9 mouse cellular contexts compared by ENCODE assay signal in the genomic region with DNA sequence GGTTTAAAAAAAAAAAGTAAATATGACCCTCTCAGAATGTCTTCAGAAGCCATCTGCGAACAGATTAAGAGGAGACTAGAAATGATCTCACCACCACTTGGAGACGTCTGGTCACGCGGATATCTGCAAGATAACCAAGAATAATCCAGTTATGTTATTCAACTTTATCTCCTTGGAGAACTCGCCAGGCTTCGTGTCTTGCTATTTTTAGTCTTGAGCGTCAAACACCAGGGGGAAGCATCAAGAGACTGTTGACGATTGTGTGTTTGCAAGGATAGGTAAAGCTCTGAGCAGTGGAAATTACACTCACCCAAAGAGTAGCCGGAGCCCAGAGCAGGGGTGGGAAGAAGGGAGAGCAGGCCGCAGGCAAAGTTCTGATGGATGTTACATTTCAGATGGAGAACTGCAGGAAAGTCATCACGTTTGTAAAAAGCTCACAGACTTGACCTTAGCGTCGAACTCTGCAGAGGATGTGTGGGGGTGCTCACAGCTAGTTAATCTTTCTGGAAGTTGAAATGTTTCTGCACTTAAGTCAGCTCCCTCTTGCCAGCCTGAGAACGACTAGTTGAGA. TPM values are rescaled to one million over a fixed set of nuclear protein-coding genes. Genes with fewer than 3 reads are reported as not detected.
DNase-seq lines count a peak whose midpoint lies in the region; ATAC-seq and TF ChIP-seq lines count a peak whose summit lies in the region.
"Had no signal": no experiment of that assay in that cellular context is flagged by ENCODE, and none has a peak within 500 bp of the region (broad histone marks: within the 10 kb centered on the region; RNA-seq: fewer than 3 reads in every experiment).

No protein-coding gene starts in this region.

- WGBS in kidney, adult 2 months, result 46% methylated on average over 14 of the region's 14 CpGs
- 9% methylated on average over 14 of the region's 14 CpGs for WGBS in heart, embryonic 12.5 days
- WGBS in limb, embryonic 10.5 days, result 79% methylated on average over 14 of the region's 14 CpGs

- H3K9ac ChIP-seq in heart, embryonic 12.5 days, result no peak overlapping the region
- H3K9ac ChIP-seq: liver, embryonic 14.5 days had no signal

- H3K4me3 ChIP-seq in kidney, adult 2 months (ENCODE audit: insufficient read depth, low read depth, low read length), result no peak overlapping the region
- no peak overlapping the region for H3K4me3 ChIP-seq in heart, embryonic 12.5 days
- H3K4me3 ChIP-seq in limb, embryonic 10.5 days, result no peak overlapping the region
- no peak overlapping the region for H3K4me3 ChIP-seq in left cerebral cortex, adult 2 months

- H3K4me1 ChIP-seq in kidney, adult 2 months (ENCODE audit: control insufficient read depth, insufficient read depth, low read length), result peaks cover 6% of the 10 kb centered on the region; the same call in 1 of the 2 replicates
- H3K4me1 ChIP-seq in heart, embryonic 12.5 days (replicated peaks), result peaks cover 32% of the 10 kb centered on the region
- peaks cover 16% of the 10 kb centered on the region; the same call in 1 of the 2 replicates for H3K4me1 ChIP-seq in limb, embryonic 10.5 days

- peak; percentile 4 for DNase-seq in kidney, adult 2 months
- DNase-seq in kidney, postnatal 25 days, result no peak
- DNase-seq in brain, adult 2 months (ENCODE audit: low read depth, low spot score), result peak; percentile 49
- no peak for DNase-seq in limb, embryonic 10.5 days (ENCODE audit: low spot score)
- DNase-seq in left cerebral cortex, adult 2 months (ENCODE audit: extremely low spot score in 1 of 2, low spot score in 2 of 2), result no peak
- no peak for DNase-seq in right cerebral cortex, postnatal 25 days

- H3K4me2 ChIP-seq in heart, embryonic 12.5 days, result peak overlapping the region; percentile 2; the same call in 1 of the 2 replicates

- H3K9me3 ChIP-seq in heart, embryonic 12.5 days (replicated peaks), result no peaks in the 10 kb centered on the region
- no peaks in the 10 kb centered on the region for H3K9me3 ChIP-seq in limb, embryonic 10.5 days (replicated peaks)

- TF ChIP-seq POLR2A in kidney, adult 2 months (IDR thresholded peaks at IDR 0.05; ENCODE audit: low read depth, low read length), result no peak

- H3K27ac ChIP-seq in kidney, adult 2 months (ENCODE audit: insufficient read depth, low read depth, low read length), result no peak overlapping the region
- H3K27ac ChIP-seq in heart, embryonic 12.5 days (ENCODE audit: poor library complexity, severe bottlenecking), result peak overlapping the region; percentile 82
- H3K27ac ChIP-seq in limb, embryonic 10.5 days, result 0 out of 2 replicates have a peak overlapping the region, but pooled peaks have one; percentile 6
- H3K27ac ChIP-seq in left cerebral cortex, adult 2 months, result no peak overlapping the region
- H3K27ac ChIP-seq: liver, embryonic 14.5 days had no signal

- no peaks in the 10 kb centered on the region for H3K36me3 ChIP-seq in kidney, adult 2 months (ENCODE audit: control insufficient read depth, insufficient read depth, low read length)
- H3K36me3 ChIP-seq in heart, embryonic 12.5 days, result no peaks in the 10 kb centered on the region
- no peaks in the 10 kb centered on the region for H3K36me3 ChIP-seq in limb, embryonic 10.5 days

- TF ChIP-seq CTCF in kidney, adult 2 months (conservative IDR thresholded peaks at IDR 0.05; ENCODE audit: insufficient read depth, insufficient read length, low read depth, low read length), result no peak
- no peak for TF ChIP-seq CTCF in left cerebral cortex, adult 2 months (IDR thresholded peaks at IDR 0.05)

- no peaks in the 10 kb centered on the region for H3K27me3 ChIP-seq in kidney, adult 2 months (replicated peaks; ENCODE audit: control insufficient read depth, insufficient read depth, low read length)
- H3K27me3 ChIP-seq in heart, embryonic 12.5 days (replicated peaks), result no peaks in the 10 kb centered on the region
- no peaks in the 10 kb centered on the region for H3K27me3 ChIP-seq in limb, embryonic 10.5 days (ENCODE audit: low read depth, poor library complexity, severe bottlenecking)

- ATAC-seq in heart, embryonic 12.5 days (ENCODE audit: insufficient number of reproducible peaks, low FRiP score), result peak; percentile 64
- ATAC-seq in CD4-positive, CD25-positive, alpha-beta regulatory T cell, adult 4 months, result no peak

- intact Hi-C loops in left cerebral cortex, adult 2 months (cut with DNase I), result loop anchor here (5.0 kb wide), 1 partner anchor 72 kb away; no protein-coding TSS in a partner anchor

RNA-seq across cellular contexts. Expression of gene Pdlim3, which starts 40.3 kb away (rescaled TPM):
- polyA plus RNA-seq in kidney, adult 2 months (2012; rRNA removed), result 5.7 and 10.5 TPM in 2 replicates
- polyA plus RNA-seq in heart, embryonic 12.5 days (2016; fragmentation: Nextera tagmentation; extraction: Ambion mirVana), result 336 and 344 TPM in 2 replicates
- 4.4 and 6.7 TPM in 2 replicates for polyA plus RNA-seq in limb, embryonic 10.5 days (2016; fragmentation: Nextera tagmentation; extraction: Ambion mirVana)
- 1 to 10 TPM; 2.2 to 2.4 TPM for total RNA-seq in left cerebral cortex, adult 2 months (2021)
- polyA plus RNA-seq in CD4-positive, CD25-positive, alpha-beta regulatory T cell, adult 4 months (2017; shearing (Covaris generic)), result not detected

Comparison
In these comparisons a context has a peak if more than half of its experiments do, and no peak if none do; other contexts are left out.
1. DNase-seq: peak in kidney, adult 2 months (single experiment) and brain, adult 2 months (single experiment); none in kidney, postnatal 25 days (0 of 2), limb, embryonic 10.5 days (single experiment), left cerebral cortex, adult 2 months (0 of 2) and right cerebral cortex, postnatal 25 days (single experiment).
2. H3K27ac ChIP-seq: peak in heart, embryonic 12.5 days (single experiment) and limb, embryonic 10.5 days (single experiment); none in kidney, adult 2 months (single experiment) and left cerebral cortex, adult 2 months (single experiment).
3. RNA of gene Pdlim3, which starts 40.3 kb away (polyA plus RNA-seq): 336 to 344 TPM in heart, embryonic 12.5 days; 5.7 to 10.5 TPM in kidney, adult 2 months, 4.4 to 6.7 TPM in limb, embryonic 10.5 days and not detected in CD4-positive, CD25-positive, alpha-beta regulatory T cell, adult 4 months; every median in the first group is over 10 times any median in the second.